Mouse (Mus musculus): Measurements from ENCODE around the gene Fam170b. TPM values are rescaled to one million over a fixed set of nuclear protein-coding genes. Genes with fewer than 3 reads are reported as not detected.

Gene Fam170b
- polyA plus RNA-seq, 1 experiment from 2014 or later: not detected

DNA sequence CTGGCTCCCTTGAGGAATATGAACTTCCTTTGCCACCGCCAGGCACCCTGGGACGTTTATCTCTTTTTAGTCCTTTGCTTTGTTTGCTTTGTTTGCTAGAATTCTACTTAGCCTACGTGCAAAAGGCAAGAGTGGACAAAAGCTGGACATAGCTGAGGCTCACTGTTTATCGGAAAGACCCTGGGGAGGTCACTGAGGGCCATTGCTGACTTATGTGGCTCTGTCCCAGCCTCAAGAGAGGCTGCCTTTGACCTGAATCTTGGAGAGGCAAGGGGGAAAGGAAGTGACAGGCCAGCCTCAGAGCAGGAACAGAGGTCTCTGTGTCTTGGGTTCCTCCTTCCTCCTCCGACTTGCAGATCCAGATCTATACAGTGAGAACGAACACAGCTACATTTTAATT, 43.8 kb downstream of the Fam170b start:
- H3K36me3 ChIP-seq (ENCODE audit: control insufficient read depth, insufficient read depth): no peaks in the 10 kb centered on the region
- no peak overlapping the region for H3K27ac ChIP-seq (ENCODE audit: low read depth, low read length)
- no peaks in the 10 kb centered on the region for H3K4me1 ChIP-seq (replicated peaks; ENCODE audit: control insufficient read depth, insufficient read depth, low read length)
- H3K27me3 ChIP-seq (replicated peaks; ENCODE audit: control insufficient read depth, insufficient read depth, low read length): no peaks in the 10 kb centered on the region
- 46% methylated on average over 6 of the region's 6 CpGs for WGBS
- H3K4me3 ChIP-seq (ENCODE audit: low read depth, low read length): no peak overlapping the region
- H3K9ac ChIP-seq (ENCODE audit: low read depth, low read length): no peak overlapping the region
- TF ChIP-seq CTCF (IDR thresholded peaks at IDR 0.05; ENCODE audit: low read depth): no peak
- no peak overlapping the region for H3K4me2 ChIP-seq (replicated peaks; ENCODE audit: low read depth)
- no peak for ATAC-seq
- no peaks in the 10 kb centered on the region for H3K9me3 ChIP-seq (ENCODE audit: control insufficient read depth)

DNA sequence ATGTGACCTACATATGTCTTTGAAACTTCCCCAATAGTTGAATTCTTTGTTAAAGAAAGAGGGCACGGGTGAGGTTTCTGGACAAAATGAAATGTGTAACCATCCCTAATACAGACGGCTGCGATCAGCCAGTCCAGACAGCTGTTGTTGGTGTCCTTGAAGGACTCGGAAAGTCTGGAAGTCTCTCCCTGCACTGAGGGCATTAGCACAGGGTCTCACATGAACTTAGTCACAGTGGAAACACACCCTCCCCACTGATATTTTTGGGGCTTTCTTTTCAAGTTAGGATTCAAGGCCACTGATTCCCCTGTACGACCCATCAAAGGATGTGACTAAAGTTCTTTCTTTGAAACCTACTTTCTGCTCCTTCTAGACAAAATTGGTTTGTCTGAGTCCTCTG, 46.6 kb downstream of the Fam170b start:
- Histone ChIP-seq H3K9ac (ENCODE audit: low read depth, low read length) (no peak overlapping the region), H3K9me3 (ENCODE audit: control insufficient read depth) (no peaks in the 10 kb centered on the region), H3K36me3 (ENCODE audit: control insufficient read depth, insufficient read depth) (no peaks in the 10 kb centered on the region), H3K4me1 (replicated peaks; ENCODE audit: control insufficient read depth, insufficient read depth, low read length) (no peaks in the 10 kb centered on the region), H3K4me3 (ENCODE audit: low read depth, low read length) (no peak overlapping the region), H3K27ac (ENCODE audit: low read depth, low read length) (no peak overlapping the region), H3K4me2 (replicated peaks; ENCODE audit: low read depth) (no peak overlapping the region), H3K27me3 (replicated peaks; ENCODE audit: control insufficient read depth, insufficient read depth, low read length) (no peaks in the 10 kb centered on the region)
- WGBS: 80% methylated on average over 5 of the region's 5 CpGs
- ATAC-seq: no peak
- TF ChIP-seq CTCF (IDR thresholded peaks at IDR 0.05; ENCODE audit: low read depth): no peak

DNA sequence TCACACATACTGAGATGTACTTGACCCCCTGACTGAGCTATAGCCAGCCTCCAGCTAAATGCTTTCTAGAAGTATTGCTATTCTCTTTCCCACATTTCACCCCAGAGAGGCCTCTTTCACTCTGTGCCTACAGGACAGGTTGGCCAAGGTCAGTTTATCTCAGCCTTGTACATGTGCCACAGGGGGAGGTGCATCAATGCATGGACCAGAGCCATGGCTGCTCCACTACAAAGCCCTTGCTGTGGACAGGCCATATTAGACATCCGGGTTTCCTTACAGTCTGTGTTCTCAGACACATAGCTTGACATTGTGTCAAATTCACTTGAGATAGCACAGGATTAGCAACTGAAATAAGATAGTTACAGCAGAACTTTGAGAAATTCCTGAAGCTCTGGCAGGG, 47.9 kb downstream of the Fam170b start:
- no peaks in the 10 kb centered on the region for H3K36me3 ChIP-seq (ENCODE audit: control insufficient read depth, insufficient read depth)
- 69% methylated on average over 1 of the region's 1 CpGs for WGBS
- H3K9me3 ChIP-seq (ENCODE audit: control insufficient read depth): no peaks in the 10 kb centered on the region
- H3K4me1 ChIP-seq (replicated peaks; ENCODE audit: control insufficient read depth, insufficient read depth, low read length): no peaks in the 10 kb centered on the region
- H3K4me3 ChIP-seq (ENCODE audit: low read depth, low read length): no peak overlapping the region
- H3K27me3 ChIP-seq (replicated peaks; ENCODE audit: control insufficient read depth, insufficient read depth, low read length): no peaks in the 10 kb centered on the region
- no peak for ATAC-seq
- H3K4me2 ChIP-seq (replicated peaks; ENCODE audit: low read depth): no peak overlapping the region
- no peak for TF ChIP-seq CTCF (IDR thresholded peaks at IDR 0.05; ENCODE audit: low read depth)
- no peak overlapping the region for H3K27ac ChIP-seq (ENCODE audit: low read depth, low read length)
- H3K9ac ChIP-seq (ENCODE audit: low read depth, low read length): no peak overlapping the region

Other genes starting within 250 kb of the Fam170b start
- 0.14 and 0.26 TPM in 2 replicates for gene Prrxl1, start 234.6 kb upstream of the Fam170b start, polyA plus RNA-seq (2015; fragmentation: Nextera tagmentation; extraction: Ambion mirVana)
- gene 3425401B19Rik, start 148.7 kb upstream of the Fam170b start, polyA plus RNA-seq (2015; fragmentation: Nextera tagmentation; extraction: Ambion mirVana): 0.14 and 0.38 TPM in 2 replicates
- gene Tmem273, start 48.0 kb upstream of the Fam170b start, polyA plus RNA-seq (2015; fragmentation: Nextera tagmentation; extraction: Ambion mirVana): 0.98 and 1.2 TPM in 2 replicates
- 13.1 and 13.5 TPM in 2 replicates for gene Vstm4, start 22.8 kb downstream of the Fam170b start, polyA plus RNA-seq (2015; fragmentation: Nextera tagmentation; extraction: Ambion mirVana)
- 0.14 TPM in 1 of 2 replicates, not detected in the other for gene Lrrc18, start 157.4 kb downstream of the Fam170b start, polyA plus RNA-seq (2015; fragmentation: Nextera tagmentation; extraction: Ambion mirVana)

All from intestine, postnatal 0 days (tissue).